Mouse (Mus musculus) liver, embryonic 14.5 days (tissue): ENCODE data around the gene Cobl.

ENCODE experiments used
- CTCF ChIP-seq: IDR thresholded peaks from 2 replicates; pipeline ENCODE4 v1.5.1; 2016; ENCODE audit warnings: antibody characterized with exemption, low read depth, control low read depth
- EP300 ChIP-seq: IDR thresholded peaks from 2 replicates; pipeline ENCODE4 v1.6.1; 2016; ENCODE audit warnings: antibody characterized with exemption, low read depth

GRCm38 (mm10) chr11:12424205-12424604 is 40.6 kb downstream of the Cobl start:
- no peak for TF ChIP-seq CTCF
- no peak for TF ChIP-seq EP300
